Mouse (Mus musculus) embryo, embryonic 10.5 days (tissue): ENCODE data around the gene Acox2.

Experiments used
- DNase-seq: peaks from one replicate; pipeline ENCODE4 v3.0.0-alpha.2; 2015; ENCODE audit warnings: low spot score

The Acox2 gene

GRCm38 (mm10) chr14:8249206-8249605, 9.9 kb downstream of the Acox2 start:
- DNase-seq, result no peak

- DNase-seq, result no peak
These were observed 12.3 kb downstream of the Acox2 start for GRCm38 (mm10) chr14:8246878-8247277.

DNA sequence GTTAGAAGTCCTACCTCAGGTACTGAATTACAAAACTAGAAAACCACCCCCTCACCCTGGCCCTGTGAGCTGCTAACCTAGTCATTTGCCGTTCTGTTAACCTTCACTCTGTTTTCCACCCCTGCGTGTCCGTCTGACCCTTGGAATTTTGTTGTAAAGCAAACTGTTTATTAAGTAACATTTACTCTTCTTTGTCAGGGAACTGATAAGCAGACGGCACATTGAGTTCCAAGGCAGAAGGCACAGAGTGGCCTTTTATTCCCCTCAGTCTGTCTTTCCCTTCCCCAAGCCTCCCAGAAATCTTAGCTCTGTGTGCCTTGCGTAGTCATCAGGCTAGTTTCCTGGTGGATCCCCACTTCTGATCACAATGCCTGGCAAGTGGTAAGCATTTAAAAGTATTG, 14.9 kb downstream of the Acox2 start:
- DNase-seq, result no peak

- DNase-seq, result no peak
These were observed 15.8 kb downstream of the Acox2 start for GRCm38 (mm10) chr14:8243136-8243888.

DNA sequence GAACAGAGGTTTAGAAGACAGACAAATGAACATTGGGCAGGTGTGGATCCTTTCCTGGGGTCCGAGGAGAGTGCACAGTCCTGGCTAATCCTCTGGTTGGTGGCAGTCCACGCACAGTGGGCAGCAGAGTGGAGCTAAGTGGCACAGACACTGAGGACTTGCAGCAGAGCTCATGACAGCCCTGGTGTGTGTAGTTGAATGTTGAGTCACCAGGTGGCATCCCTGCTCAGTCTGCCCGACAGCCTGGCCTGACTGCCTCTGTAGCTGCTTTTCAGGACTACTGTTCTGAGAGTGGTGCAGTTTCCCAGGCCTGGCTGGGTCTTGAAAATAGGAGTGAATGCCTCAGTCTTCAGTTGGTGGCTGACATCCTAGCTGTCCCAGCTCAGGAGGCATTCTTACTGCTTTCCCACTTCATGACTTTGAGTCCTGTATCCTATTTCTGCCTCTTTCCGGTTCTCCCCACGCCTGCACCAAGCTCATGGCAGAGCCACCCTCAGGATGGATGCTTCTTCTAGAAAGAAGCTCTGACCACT, 16.7 kb downstream of the Acox2 start:
- DNase-seq, result peak; percentile 31

- no peak for DNase-seq
These were observed 17.3 kb downstream of the Acox2 start for GRCm38 (mm10) chr14:8241816-8242215.

GRCm38 (mm10) chr14:8233252-8233651, 25.9 kb downstream of the Acox2 start:
- no peak for DNase-seq

DNA sequence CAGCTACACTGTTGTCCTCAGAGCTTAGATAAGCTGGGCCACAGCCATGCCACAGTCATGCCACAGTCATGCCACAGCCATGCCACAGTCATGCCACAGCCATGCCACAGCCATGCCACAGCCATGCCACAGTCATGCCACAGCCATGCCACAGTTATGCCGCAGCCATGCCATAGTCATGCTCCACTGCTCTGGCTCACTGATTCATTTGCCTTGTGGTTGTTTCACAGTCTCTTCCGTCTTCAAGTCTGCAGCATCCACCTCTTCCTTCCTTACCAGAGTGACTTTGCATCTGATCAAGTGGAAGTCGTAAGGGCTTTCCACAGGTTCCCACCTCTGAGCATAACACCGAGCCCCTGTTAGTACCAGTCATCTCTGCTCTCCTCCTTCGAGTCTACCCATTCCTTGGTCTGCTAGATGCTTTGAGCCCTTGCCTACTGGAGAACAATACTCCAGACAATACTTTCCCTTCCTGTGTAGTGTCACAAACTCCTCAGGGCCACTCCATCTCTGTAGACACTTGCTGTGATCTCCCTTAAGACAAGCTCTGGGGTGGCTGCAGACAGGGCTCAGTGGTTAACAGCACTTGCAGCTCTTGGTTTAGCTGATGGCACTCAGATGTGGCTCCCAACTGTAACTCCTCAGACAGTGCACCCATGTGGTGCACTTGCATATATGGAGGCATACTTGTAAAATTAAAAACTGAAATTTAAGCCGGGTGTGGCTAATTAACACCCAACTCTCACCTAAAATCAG, 26.8 kb downstream of the Acox2 start:
- DNase-seq, result no peak

GRCm38 (mm10) chr14:8229367-8230019, 29.7 kb downstream of the Acox2 start:
- DNase-seq, result no peak

GRCm38 (mm10) chr14:8224805-8225204, 34.3 kb downstream of the Acox2 start:
- no peak for DNase-seq

- DNase-seq, result no peak
These were observed 35.5 kb downstream of the Acox2 start for GRCm38 (mm10) chr14:8223506-8224293.

GRCm38 (mm10) chr14:8222561-8222960, 36.6 kb downstream of the Acox2 start:
- no peak for DNase-seq

DNA sequence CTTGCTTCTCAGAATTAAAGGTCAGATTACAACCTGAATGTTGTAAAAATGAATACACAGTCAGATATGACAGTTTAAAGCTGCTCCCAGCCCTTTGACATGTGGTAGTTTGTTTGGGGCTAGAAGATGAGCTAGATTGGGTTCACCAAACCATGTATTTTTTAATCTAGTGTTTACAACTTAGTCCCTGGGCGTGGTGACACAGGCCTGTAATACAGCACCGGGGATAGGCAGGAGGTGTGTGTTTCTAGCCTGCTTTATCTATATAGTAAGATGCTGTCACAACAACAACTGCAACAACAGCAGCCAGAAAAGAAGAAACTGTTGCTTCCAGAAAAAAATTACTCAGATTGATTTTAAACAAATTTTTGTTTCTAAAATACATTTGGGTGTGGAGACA, 38.2 kb downstream of the Acox2 start:
- DNase-seq, result no peak

- DNase-seq, result no peak
These were observed 38.8 kb downstream of the Acox2 start for GRCm38 (mm10) chr14:8220306-8220705.

- no peak for DNase-seq
These were observed 39.3 kb downstream of the Acox2 start for GRCm38 (mm10) chr14:8219876-8220275.

- peak; percentile 73 for DNase-seq
These were observed 40.3 kb downstream of the Acox2 start for GRCm38 (mm10) chr14:8218730-8219380.

DNA sequence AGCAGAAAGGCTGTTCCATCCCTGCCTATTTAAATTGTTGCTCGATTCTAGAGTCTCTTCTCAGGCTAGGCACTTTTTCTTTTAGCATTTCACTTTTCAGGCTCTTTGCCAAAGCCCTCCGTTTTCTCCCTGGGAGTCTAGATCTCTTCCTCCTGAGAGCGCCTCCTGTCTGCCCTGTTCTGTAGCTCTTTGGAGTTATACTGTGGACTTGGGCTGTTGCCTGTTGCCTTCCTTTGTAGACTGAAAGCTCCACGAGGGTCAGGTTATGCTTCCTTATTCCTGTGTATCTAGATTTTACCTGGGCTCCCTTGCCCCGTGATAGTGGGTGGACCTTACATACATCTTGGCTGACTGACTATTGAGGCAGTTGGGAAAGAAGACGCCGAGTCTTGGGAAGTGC, 40.9 kb downstream of the Acox2 start:
- no peak for DNase-seq

DNA sequence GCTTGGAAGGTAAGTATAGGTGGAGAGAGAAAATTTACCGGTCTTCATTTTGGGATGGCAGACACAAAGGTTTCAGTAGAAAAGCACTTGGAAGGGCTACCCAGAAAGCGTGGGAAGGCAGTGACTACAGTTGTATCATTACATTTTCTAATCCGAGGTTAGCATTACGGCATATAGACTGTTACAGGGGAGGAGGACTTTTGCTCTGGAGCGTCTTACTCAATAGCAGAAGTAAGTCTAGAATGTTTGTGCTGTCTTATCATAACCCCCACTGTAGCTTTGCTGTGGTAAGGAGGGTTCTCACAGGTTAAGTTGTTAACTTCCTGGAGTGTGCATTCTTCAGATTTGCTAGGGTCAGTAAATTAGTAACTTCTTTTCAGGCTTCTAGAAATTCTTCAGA, 43.1 kb downstream of the Acox2 start:
- no peak for DNase-seq

DNA sequence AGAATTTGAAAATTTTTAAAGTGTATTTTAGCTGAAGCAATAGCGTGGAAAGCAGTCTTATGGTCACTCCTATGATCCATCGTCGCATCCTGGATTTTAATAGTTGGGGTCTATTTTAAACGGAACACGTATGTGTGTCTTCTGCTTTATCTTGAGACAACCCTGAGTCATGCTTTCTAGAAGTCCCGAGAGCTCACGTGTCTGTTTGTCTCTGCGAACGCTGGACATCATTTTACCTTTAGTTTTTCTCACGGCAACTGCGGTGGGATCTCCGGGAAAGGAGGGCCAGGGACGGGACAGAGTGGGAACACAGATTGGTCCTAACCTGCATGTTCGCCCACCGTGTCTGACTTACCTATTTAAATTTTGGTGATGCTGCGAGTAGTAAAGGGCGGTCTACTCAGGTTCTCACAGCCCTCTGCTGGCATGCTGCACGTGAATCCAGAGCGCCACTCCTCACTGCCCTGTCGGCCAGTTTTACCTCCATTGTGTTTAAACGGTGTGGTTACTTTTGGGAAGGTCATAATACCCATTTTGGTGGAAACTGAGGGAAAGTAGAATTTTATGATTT, 43.9 kb downstream of the Acox2 start:
- DNase-seq, result peak; percentile 42

GRCm38 (mm10) chr14:8214299-8215207, 44.6 kb downstream of the Acox2 start:
- DNase-seq, result peak; percentile 72
